Mouse (Mus musculus): ENCODE measurements around the gene Camkmt. TPM values are rescaled to one million over a fixed set of nuclear protein-coding genes. Genes with fewer than 3 reads are reported as not detected.

Camkmt gene
- total and polyA plus RNA-seq, 3 experiments = 1.6 to 5.9 TPM; not detected in 1

- TF ChIP-seq SMC3 (IDR thresholded peaks at IDR 0.05; ENCODE audit: low read depth, low read length) (no peak), POLR2AphosphoS5 (IDR thresholded peaks at IDR 0.05; ENCODE audit: borderline replicate concordance, low read depth, low read length) (no peak)
Observed at GRCm38 (mm10) chr17:85103310-85103709, 13.0 kb downstream of the Camkmt start (continued).

GRCm38 (mm10) chr17:85110640-85111039, 20.3 kb downstream of the Camkmt start:
- Histone ChIP-seq H3K27me3 (ENCODE audit: control insufficient read depth in 1 of 2, insufficient read depth in 2 of 2, low read length in 2 of 2) (no peaks in the 10 kb centered on the region), H3K9me3 (replicated peaks; ENCODE audit: insufficient read depth, low read length) (no peaks in the 10 kb centered on the region), H3K27ac (ENCODE audit: control insufficient read depth, low read depth, low read length) (no peak overlapping the region), H3K36me3 (ENCODE audit: control insufficient read depth in 1 of 2, insufficient read depth in 2 of 2, low read length in 2 of 2) (no peaks in the 10 kb centered on the region), H3K4me1 (ENCODE audit: control insufficient read depth in 1 of 2, insufficient read depth in 2 of 2, low read length in 2 of 2) (no peaks in the 10 kb centered on the region), H3K79me2 (ENCODE audit: control insufficient read depth, insufficient read depth, low read length, poor library complexity) (no peaks in the 10 kb centered on the region), H3K9ac (ENCODE audit: control insufficient read depth, low read depth, low read length, poor library complexity, severe bottlenecking) (no peak overlapping the region), H3K4me3 (ENCODE audit: control insufficient read depth in 1 of 2, insufficient read depth in 1 of 2, low read depth in 2 of 2, low read length in 2 of 2) (no peak overlapping the region)
- DNase-seq (ENCODE audit: low read depth, low spot score) = no peak
- no peak for TF ChIP-seq GABPA (IDR thresholded peaks at IDR 0.05; ENCODE audit: low read depth, low read length)
- no peak for TF ChIP-seq UBTF (IDR thresholded peaks at IDR 0.05; ENCODE audit: borderline replicate concordance, insufficient read depth, low read depth, low read length)
- no peak for TF ChIP-seq JUND (IDR thresholded peaks at IDR 0.05; ENCODE audit: low read depth, low read length)
- TF ChIP-seq ZMIZ1 (IDR thresholded peaks at IDR 0.05; ENCODE audit: low read depth, low read length) = no peak
- no peak for TF ChIP-seq E2F4 (IDR thresholded peaks at IDR 0.05; ENCODE audit: borderline replicate concordance, low read depth, low read length)
- no peak for TF ChIP-seq MXI1 (IDR thresholded peaks at IDR 0.05; ENCODE audit: low read depth, low read length)
- no peak for TF ChIP-seq RAD21 (IDR thresholded peaks at IDR 0.05; ENCODE audit: low read depth, low read length)
- no peak for TF ChIP-seq KAT2A (conservative IDR thresholded peaks at IDR 0.05; ENCODE audit: low read depth, low read length)
- no peak for TF ChIP-seq CTCF (IDR thresholded peaks at IDR 0.05 in 2 of 3, conservative IDR thresholded peaks at IDR 0.05 in 1 of 3; ENCODE audit: control insufficient read depth in 1 of 3, insufficient read depth in 1 of 3, low read depth in 2 of 3, low read length in 3 of 3, poor library complexity in 1 of 3, severe bottlenecking in 1 of 3)
- TF ChIP-seq SMC3 (IDR thresholded peaks at IDR 0.05; ENCODE audit: low read depth, low read length) = no peak

GRCm38 (mm10) chr17:85113441-85113840, 23.1 kb downstream of the Camkmt start:
- Histone ChIP-seq H3K4me3 (ENCODE audit: control insufficient read depth in 1 of 2, insufficient read depth in 1 of 2, low read depth in 2 of 2, low read length in 2 of 2) (no peak overlapping the region), H3K79me2 (ENCODE audit: control insufficient read depth, insufficient read depth, low read length, poor library complexity) (no peaks in the 10 kb centered on the region), H3K27me3 (ENCODE audit: control insufficient read depth in 1 of 2, insufficient read depth in 2 of 2, low read length in 2 of 2) (no peaks in the 10 kb centered on the region), H3K36me3 (ENCODE audit: control insufficient read depth in 1 of 2, insufficient read depth in 2 of 2, low read length in 2 of 2) (no peaks in the 10 kb centered on the region), H3K4me1 (ENCODE audit: control insufficient read depth in 1 of 2, insufficient read depth in 2 of 2, low read length in 2 of 2) (no peaks in the 10 kb centered on the region), H3K9me3 (replicated peaks; ENCODE audit: insufficient read depth, low read length) (no peaks in the 10 kb centered on the region), H3K27ac (ENCODE audit: control insufficient read depth, low read depth, low read length) (no peak overlapping the region), H3K9ac (ENCODE audit: control insufficient read depth, low read depth, low read length, poor library complexity, severe bottlenecking) (no peak overlapping the region)
- TF ChIP-seq MYC (IDR thresholded peaks at IDR 0.05; ENCODE audit: low read depth, low read length) = no peak
- TF ChIP-seq SIN3A (IDR thresholded peaks at IDR 0.05; ENCODE audit: low read length) = no peak
- TF ChIP-seq TCF12 (IDR thresholded peaks at IDR 0.05; ENCODE audit: low read depth, low read length) = no peak
- TF ChIP-seq CTCF (IDR thresholded peaks at IDR 0.05 in 2 of 3, conservative IDR thresholded peaks at IDR 0.05 in 1 of 3; ENCODE audit: control insufficient read depth in 1 of 3, insufficient read depth in 1 of 3, low read depth in 2 of 3, low read length in 3 of 3, poor library complexity in 1 of 3, severe bottlenecking in 1 of 3) = peak in 1 of 3 experiments; percentile 7; a peak in 1 of 6 replicates
- no peak for TF ChIP-seq BHLHE40 (IDR thresholded peaks at IDR 0.05; ENCODE audit: borderline replicate concordance, low read depth, low read length)
- no peak for DNase-seq (ENCODE audit: low read depth, low spot score)
